Mouse (Mus musculus) sigmoid colon, adult 10 weeks (tissue): Measurements from ENCODE around the gene 1810043G02Rik. TPM values are rescaled to one million over a fixed set of nuclear protein-coding genes. Genes with fewer than 3 reads are reported as not detected.

ENCODE experiments used
- polyA plus RNA-seq: library from polyadenylated mRNA; stranded (reverse); fragments of 350-450 nt; fragmentation: Illumina TruSeq; extraction: RNeasy Lipid Tissue Mini Kit (QIAGEN cat#74804); gene quantifications from one replicate; pipeline ENCODE4 v1.2.3, GENCODE M21; 2014; ENCODE audit warnings: low read depth, low replicate concordance

Gene 1810043G02Rik
- 1.0 TPM for polyA plus RNA-seq

GRCm38 (mm10) chr10:77978351-77979350 lies at the start of gene 1810043G02Rik:
Gene 1810043G02Rik (plus strand): TSS chr10:77978524.

GRCm38 (mm10) chr10:77970481-77970880 lies 7.8 kb upstream of the 1810043G02Rik start, which contains the start of gene Trpm2:
Gene Trpm2 (minus strand): TSS chr10:77970563.

GRCm38 (mm10) chr10:78009945-78010293 lies 31.6 kb downstream of the 1810043G02Rik start, which contains the start of gene Pfkl:
Gene Pfkl (minus strand): TSS chr10:78010083.

Other genes with a start within 250 kb of the 1810043G02Rik start
- gene Gm18596, start 235.9 kb upstream of the 1810043G02Rik start, polyA plus RNA-seq: not detected
- gene Gm9736, start 227.2 kb upstream of the 1810043G02Rik start, polyA plus RNA-seq: not detected
- not detected for gene Gm3233, start 218.8 kb upstream of the 1810043G02Rik start, polyA plus RNA-seq
- gene Gm3238, start 207.2 kb upstream of the 1810043G02Rik start, polyA plus RNA-seq: not detected
- not detected for gene Gm7138, start 201.6 kb upstream of the 1810043G02Rik start, polyA plus RNA-seq
- gene Gm3250, start 196.0 kb upstream of the 1810043G02Rik start, polyA plus RNA-seq: not detected
- gene Gm7137, start 190.3 kb upstream of the 1810043G02Rik start, polyA plus RNA-seq: not detected
- not detected for gene Gm9639, start 183.4 kb upstream of the 1810043G02Rik start, polyA plus RNA-seq
- gene Gm19668, start 179.4 kb upstream of the 1810043G02Rik start, polyA plus RNA-seq: not detected
- gene Gm9507, start 166.7 kb upstream of the 1810043G02Rik start, polyA plus RNA-seq: not detected
- not detected for gene Gm2696, start 163.8 kb upstream of the 1810043G02Rik start, polyA plus RNA-seq
- not detected for gene Krtap10-4, start 151.4 kb upstream of the 1810043G02Rik start, polyA plus RNA-seq
- gene Krtap10-10, start 142.6 kb upstream of the 1810043G02Rik start, polyA plus RNA-seq: not detected
- not detected for gene Gm36176, start 131.7 kb upstream of the 1810043G02Rik start, polyA plus RNA-seq
- not detected for gene Gm10318, start 125.7 kb upstream of the 1810043G02Rik start, polyA plus RNA-seq
- not detected for gene Gm3285, start 116.5 kb upstream of the 1810043G02Rik start, polyA plus RNA-seq
- 2.1 TPM for gene Lrrc3, start 76.0 kb upstream of the 1810043G02Rik start, polyA plus RNA-seq
- 0.38 TPM for gene Trpm2, start 8.0 kb upstream of the 1810043G02Rik start, polyA plus RNA-seq
- gene Pfkl, start 31.6 kb downstream of the 1810043G02Rik start, polyA plus RNA-seq: 2.6 TPM
- gene Dnmt3l, start 63.4 kb downstream of the 1810043G02Rik start, polyA plus RNA-seq: 0.41 TPM
- not detected for gene Aire, start 65.1 kb downstream of the 1810043G02Rik start, polyA plus RNA-seq
- gene Icosl, start 90.8 kb downstream of the 1810043G02Rik start, polyA plus RNA-seq: 8.6 TPM
- gene D10Jhu81e, start 191.3 kb downstream of the 1810043G02Rik start, polyA plus RNA-seq: 16.9 TPM
- 2.3 TPM for gene Pwp2, start 206.6 kb downstream of the 1810043G02Rik start, polyA plus RNA-seq